Mouse (Mus musculus) kidney, postnatal 25 days (tissue): ENCODE results near the gene Vars2.

Experiments used
- DNase-seq, 2 experiments: peaks; one replicate each; pipeline ENCODE4 v3.0.0; 2021; ENCODE audit warnings: mixed read lengths in 2 of 2

Gene Vars2

GRCm38 (mm10) chr17:35626537-35626936 lies 40.9 kb downstream of the Vars2 start, which contains the start of gene Gm9573:
Gm9573 (minus strand) TSS chr17:35626637.
- DNase-seq = no peak

DNA sequence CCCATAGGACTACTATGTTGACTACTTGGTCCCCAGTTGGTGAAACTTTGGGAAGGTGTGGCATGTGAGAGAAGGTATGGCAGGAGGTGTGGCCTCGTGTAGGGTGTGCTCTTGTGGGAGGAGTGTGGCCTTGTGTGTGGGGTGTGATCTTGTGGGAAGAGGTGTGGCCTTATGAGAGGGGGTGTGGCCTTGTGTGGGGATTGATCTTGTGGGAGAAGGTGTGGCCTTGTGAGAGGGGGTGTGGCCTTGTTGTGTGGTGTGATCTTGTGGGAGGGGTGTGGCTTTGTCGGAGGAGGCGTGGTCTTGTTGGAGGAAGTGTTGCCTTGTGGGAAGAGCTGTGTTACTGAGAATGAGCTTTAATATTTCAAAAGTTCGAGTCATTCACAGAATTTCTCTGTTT lies 50.3 kb downstream of the Vars2 start:
- no peak for DNase-seq
